Mouse (Mus musculus): ENCODE data around the gene Zfp866. TPM values are rescaled to one million over a fixed set of nuclear protein-coding genes. Genes with fewer than 3 reads are reported as not detected.

Gene Zfp866
- polyA plus RNA-seq (2017; shearing (Covaris generic)) = 38.1 TPM

DNA sequence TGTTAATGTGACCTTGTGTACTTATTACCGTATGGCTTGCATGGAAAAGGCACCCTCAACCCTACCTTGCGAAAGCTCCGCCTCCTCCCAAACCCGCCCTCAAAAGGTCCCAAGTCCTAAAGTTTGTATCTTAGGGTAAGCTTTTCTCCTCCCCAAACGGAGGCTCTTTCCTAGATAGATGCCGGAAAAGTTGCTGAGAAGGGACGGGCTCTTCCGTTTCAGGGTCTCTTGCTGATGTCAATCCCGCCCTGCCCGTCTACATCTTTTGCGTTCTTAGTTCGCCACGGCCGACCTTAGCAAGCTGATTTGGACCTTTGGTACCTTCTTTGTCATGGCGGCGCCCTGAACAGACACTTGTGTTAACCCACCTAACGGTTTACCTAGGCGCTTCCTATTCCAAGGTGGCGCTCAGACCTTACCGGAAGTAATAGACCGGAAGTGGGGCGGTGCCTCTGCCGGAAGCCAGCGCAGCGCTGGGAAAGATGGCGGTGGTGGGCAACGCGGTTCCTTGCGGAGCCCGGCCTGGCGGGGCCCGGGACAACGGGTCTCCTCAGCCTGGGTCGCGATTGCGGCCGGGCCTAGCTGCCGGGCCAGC, at the start of gene Zfp866, which contains the start of gene Atp13a1:
Gene Zfp866 (minus strand): TSS at position 406 of the 595 bp plus-strand sequence.
Gene Atp13a1 (plus strand): TSS at position 391 of the 595 bp plus-strand sequence.

DNA sequence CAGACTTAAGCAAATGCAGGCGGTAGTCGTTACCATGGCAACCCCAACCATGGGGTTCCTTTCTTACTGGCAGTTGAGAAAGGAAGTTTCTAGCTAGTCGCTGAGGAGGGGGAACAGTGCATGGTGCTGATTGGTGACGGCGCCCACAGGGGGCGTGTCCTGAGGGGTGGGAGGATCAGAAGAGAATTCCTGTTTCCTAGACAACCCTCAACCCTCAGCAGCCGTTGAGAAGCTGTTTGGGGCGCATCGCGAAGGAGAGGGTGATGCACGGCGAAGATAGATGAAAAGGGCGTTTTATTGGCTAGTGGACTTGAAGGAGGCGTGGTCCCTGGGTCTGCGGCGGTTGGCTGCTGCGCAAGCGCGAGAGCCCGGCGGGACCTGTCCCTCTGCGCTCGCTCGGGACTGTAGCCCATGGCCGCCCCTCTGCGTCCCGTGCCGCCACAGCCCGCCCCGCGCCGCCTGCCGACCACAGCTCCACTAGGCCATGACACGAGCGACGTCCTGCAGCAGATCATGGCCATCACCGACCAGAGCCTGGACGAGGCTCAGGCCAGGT, 41.4 kb upstream of the Zfp866 start, which contains the start of gene Pbx4:
Gene Pbx4 (plus strand): TSS at position 194 of the 556 bp plus-strand sequence.

DNA sequence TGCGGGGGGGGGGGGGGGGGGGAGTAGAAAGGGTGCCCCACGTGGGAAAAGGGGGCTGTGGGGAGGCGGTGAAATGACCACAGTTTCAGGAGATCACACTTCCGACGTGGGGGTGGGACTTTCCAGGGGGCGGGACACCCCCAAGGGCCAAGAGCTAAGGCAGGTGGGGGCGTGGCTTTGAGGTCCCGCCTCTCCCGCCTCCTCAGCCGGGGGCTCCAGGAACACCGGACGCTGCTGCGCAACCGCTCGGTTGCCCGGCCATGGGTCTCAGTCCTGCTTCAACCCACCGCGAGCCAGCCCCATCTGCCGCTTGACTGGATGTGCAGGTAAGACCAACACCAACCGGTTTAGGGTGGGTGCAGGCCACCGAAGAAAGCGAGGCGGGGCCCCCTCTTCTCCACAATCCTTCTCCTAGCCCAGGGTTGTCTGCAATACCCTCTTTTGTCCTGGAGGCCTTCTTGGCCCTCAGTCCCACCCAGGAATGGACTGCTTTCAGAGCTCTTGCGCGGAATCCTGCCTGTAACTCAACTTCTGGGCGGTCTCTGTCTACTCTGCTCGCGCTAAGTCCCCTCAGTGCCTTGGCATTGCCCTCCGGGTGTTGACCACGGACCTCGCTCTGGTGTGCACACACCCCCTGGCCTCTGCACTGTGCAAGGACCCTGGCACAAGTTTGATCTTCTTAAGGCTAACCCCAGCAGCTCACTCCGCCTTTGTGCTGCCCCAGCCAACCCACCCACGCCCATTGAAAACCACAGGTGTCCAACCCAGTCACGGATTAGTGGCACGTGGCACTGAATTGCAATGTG, 31.6 kb upstream of the Zfp866 start, which contains the start of gene Lpar2:
Gene Lpar2 (plus strand): TSS at position 44 of the 806 bp plus-strand sequence.

DNA sequence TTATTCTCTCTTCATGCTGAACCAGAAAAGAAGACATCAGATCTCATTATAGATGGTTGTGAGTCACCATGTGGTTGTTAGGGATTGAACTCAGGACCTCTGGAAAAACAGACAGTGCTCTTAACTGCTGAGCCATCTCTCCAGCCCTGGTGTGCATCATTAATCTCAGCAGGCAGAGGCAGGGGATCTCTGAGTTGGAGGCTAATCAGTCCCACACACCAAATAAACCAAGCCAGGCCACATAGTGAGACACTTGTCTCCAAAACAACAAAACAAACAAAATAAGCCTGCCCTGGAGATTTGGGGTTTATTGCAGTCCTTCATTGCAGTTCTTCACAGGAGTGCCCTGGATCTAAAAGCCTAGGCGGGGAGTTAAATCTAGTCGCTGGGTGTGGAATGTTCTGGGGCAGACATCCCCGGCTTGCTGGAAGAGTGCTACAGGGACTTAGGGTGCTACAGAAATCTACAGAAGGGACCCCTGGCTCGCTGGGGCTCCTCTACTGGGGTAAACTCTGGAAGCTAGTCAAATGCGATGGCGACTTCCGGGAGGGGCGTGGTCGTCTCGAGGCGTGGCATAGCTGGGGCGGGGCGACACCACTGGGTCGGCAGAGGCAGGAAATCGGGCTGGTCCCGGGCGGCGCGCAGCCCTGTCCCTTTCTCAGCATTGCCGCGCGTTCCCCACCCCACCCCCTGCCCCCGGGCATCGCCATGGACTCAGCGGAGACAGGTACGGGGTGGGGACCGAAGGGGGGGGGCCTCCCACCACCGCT, 17.3 kb upstream of the Zfp866 start, which contains the start of gene Gmip:
Gene Gmip (plus strand): TSS at position 586 of the 770 bp plus-strand sequence.

GRCm38 (mm10) chr8:69774503-69775148, 16.4 kb downstream of the Zfp866 start, which contains the start of gene Gm20422:
Gene Gm20422 (minus strand): TSS chr8:69774886.

DNA sequence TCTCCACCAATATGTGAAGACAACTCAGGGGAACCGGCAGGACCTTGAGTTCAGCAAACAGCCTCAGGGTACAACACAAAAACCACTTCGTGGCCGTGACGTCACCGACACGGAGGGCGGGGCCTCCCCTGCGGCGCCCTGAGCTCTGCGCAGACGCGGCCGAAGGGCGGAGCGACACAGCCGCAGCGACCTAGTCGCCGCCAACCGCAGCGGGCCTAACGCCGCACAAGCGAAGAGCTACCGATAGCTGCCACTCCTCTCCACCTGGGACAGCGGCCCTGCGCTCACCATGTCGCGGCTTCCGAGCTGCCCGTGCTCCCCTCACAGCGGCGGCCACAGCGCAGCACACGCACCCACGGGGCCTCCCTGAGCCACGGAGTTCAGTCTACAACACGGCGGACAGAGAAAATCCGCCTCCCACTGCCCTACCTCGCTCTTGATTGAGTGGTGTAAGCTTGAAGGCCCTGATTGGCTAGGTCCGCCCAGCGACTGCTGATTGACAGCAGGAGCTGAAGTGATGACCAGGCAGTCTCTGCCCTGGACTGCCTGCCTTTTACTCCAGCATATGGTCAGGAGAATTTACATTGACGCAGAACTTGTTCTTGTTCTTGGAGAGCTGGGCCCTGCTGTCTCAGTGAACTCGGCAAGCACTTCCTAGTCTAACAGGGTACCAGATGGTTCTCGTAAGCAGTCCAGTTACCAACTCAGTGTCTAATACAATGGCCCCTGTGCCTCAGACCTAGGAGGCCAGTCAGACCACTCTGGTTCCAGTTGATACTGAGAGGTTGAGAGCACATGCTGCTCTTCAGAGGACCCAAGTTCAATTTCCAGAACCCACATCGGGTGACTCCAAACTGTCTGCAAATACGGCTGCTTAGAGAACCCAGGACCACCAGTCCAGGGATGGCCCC, 41.2 kb downstream of the Zfp866 start, which contains the start of gene Zfp963:
Gene Zfp963 (minus strand): TSS at position 427 of the 911 bp plus-strand sequence.

Other genes starting within 250 kb of the Zfp866 start
- 35.0 TPM for gene Zfp868, start 165.6 kb downstream of the Zfp866 start, polyA plus RNA-seq (2017; shearing (Covaris generic))
- gene Zfp964, start 136.7 kb downstream of the Zfp866 start, polyA plus RNA-seq (2017; shearing (Covaris generic)) = 0.89 TPM
- 68.1 TPM for gene Zfp869, start 80.5 kb downstream of the Zfp866 start, polyA plus RNA-seq (2017; shearing (Covaris generic))
- 11.1 TPM for gene Zfp963, start 41.2 kb downstream of the Zfp866 start, polyA plus RNA-seq (2017; shearing (Covaris generic))
- gene Gm20422, start 16.3 kb downstream of the Zfp866 start, polyA plus RNA-seq (2017; shearing (Covaris generic)) = 4.0 TPM
- gene Atp13a1, start within 50 bp of the Zfp866 start, polyA plus RNA-seq (2017; shearing (Covaris generic)) = 16.4 TPM
- 185 TPM for gene Gmip, start 17.5 kb upstream of the Zfp866 start, polyA plus RNA-seq (2017; shearing (Covaris generic))
- gene Lpar2, start 31.3 kb upstream of the Zfp866 start, polyA plus RNA-seq (2017; shearing (Covaris generic)) = 0.73 TPM
- gene Pbx4, start 41.3 kb upstream of the Zfp866 start, polyA plus RNA-seq (2017; shearing (Covaris generic)) = 18.5 TPM
- not detected for gene Cilp2, start 96.5 kb upstream of the Zfp866 start, polyA plus RNA-seq (2017; shearing (Covaris generic))
- 1.4 TPM for gene Tssk6, start 111.0 kb upstream of the Zfp866 start, polyA plus RNA-seq (2017; shearing (Covaris generic))
- gene Ndufa13, start 111.4 kb upstream of the Zfp866 start, polyA plus RNA-seq (2017; shearing (Covaris generic)) = 216 TPM
- 1.4 TPM for gene Yjefn3, start 111.5 kb upstream of the Zfp866 start, polyA plus RNA-seq (2017; shearing (Covaris generic))
- gene Gatad2a, start 205.2 kb upstream of the Zfp866 start, polyA plus RNA-seq (2017; shearing (Covaris generic)) = 14.8 TPM